Comparison of ENCODE assay signal across 20 mouse cellular contexts in genomic region chr14:72877132-72877531, GRCm38 (mm10).
DNase-seq lines count a peak whose midpoint lies in the region; ATAC-seq and TF ChIP-seq lines count a peak whose summit lies in the region.
"Had no signal": no experiment of that assay in that cellular context is flagged by ENCODE, and none has a peak within 500 bp of the region (broad histone marks: within the 10 kb centered on the region; RNA-seq: fewer than 3 reads in every experiment).

No protein-coding gene starts in this region.

- intact Hi-C loops in heart, adult 2 months (cut with DNase I), result no loop called here

- H3K4me2 ChIP-seq in forebrain, embryonic 14.5 days (ENCODE audit: low read length), result no peak overlapping the region
- H3K4me2 ChIP-seq: embryonic facial prominence, embryonic 13.5 days; forebrain, embryonic 13.5 days; heart, embryonic 13.5 days; hindbrain, embryonic 14.5 days; intestine, embryonic 15.5 days had no signal

- H3K9me3 ChIP-seq in forebrain, embryonic 14.5 days (replicated peaks; ENCODE audit: control insufficient read depth, low read length), result no peaks in the 10 kb centered on the region
- H3K9me3 ChIP-seq: embryonic facial prominence, embryonic 13.5 days; forebrain, embryonic 13.5 days; heart, embryonic 13.5 days; hindbrain, embryonic 10.5 days; intestine, embryonic 15.5 days had no signal

- no peak overlapping the region for H3K9ac ChIP-seq in heart, adult 2 months (ENCODE audit: low read depth, low read length)
- no peak overlapping the region for H3K9ac ChIP-seq in forebrain, embryonic 14.5 days (ENCODE audit: low read length)
- H3K9ac ChIP-seq: embryonic facial prominence, embryonic 13.5 days; forebrain, embryonic 13.5 days; heart, embryonic 13.5 days; hindbrain, embryonic 14.5 days; intestine, embryonic 15.5 days had no signal

- no peak for TF ChIP-seq POLR2A in heart, adult 2 months (IDR thresholded peaks at IDR 0.05; ENCODE audit: insufficient read depth, low read depth, low read length)

- no peaks in the 10 kb centered on the region for H3K4me1 ChIP-seq in heart, adult 2 months (ENCODE audit: control insufficient read depth, insufficient read depth, low read length)
- H3K4me1 ChIP-seq in forebrain, embryonic 14.5 days (ENCODE audit: control insufficient read depth, insufficient read depth, low read length), result no peaks in the 10 kb centered on the region
- H3K4me1 ChIP-seq: embryonic facial prominence, embryonic 13.5 days; forebrain, embryonic 13.5 days; heart, embryonic 13.5 days; hindbrain, embryonic 10.5 days; intestine, embryonic 15.5 days had no signal

- H3K4me3 ChIP-seq in heart, adult 2 months, result no peak overlapping the region
- no peak overlapping the region for H3K4me3 ChIP-seq in forebrain, embryonic 14.5 days (ENCODE audit: low read depth, low read length)
- H3K4me3 ChIP-seq: embryonic facial prominence, embryonic 13.5 days; forebrain, embryonic 13.5 days; heart, embryonic 13.5 days; hindbrain, embryonic 10.5 days; intestine, embryonic 15.5 days had no signal

- no peaks in the 10 kb centered on the region for H3K79me2 ChIP-seq in heart, adult 2 months (replicated peaks; ENCODE audit: control insufficient read depth, insufficient read depth, low read length)

- CTCF ChIA-PET in Patski (lab: Charles Lee), result interaction anchor here (0.9 to 1.2 kb wide), 2 partner anchors 14 to 19 kb away, joined by 3 to 4 read pairs; no protein-coding TSS in a partner anchor

- in situ Hi-C loops in Patski (cut with MboI; ENCODE audit: low pct_unique_long_range_greater_than_20kb), result loop anchor here (5.0 kb wide), 1 partner anchor 170 kb away; no protein-coding TSS in a partner anchor

- POLR2A ChIA-PET in Patski (lab: Charles Lee), result no interaction called here

- peak; percentile 73 for ATAC-seq in Patski
- no peak for ATAC-seq in forebrain, embryonic 14.5 days
- ATAC-seq: forebrain, embryonic 13.5 days; intestine, embryonic 15.5 days had no signal

- H3K27me3 ChIP-seq in heart, adult 2 months (ENCODE audit: control insufficient read depth, insufficient read depth, low read length), result no peaks in the 10 kb centered on the region
- H3K27me3 ChIP-seq in Patski, result no peaks in the 10 kb centered on the region
- no peaks in the 10 kb centered on the region for H3K27me3 ChIP-seq in forebrain, embryonic 14.5 days (replicated peaks; ENCODE audit: control insufficient read depth, insufficient read depth, low read length)
- H3K27me3 ChIP-seq: CH12.LX; embryonic facial prominence, embryonic 13.5 days; forebrain, embryonic 13.5 days; heart, embryonic 13.5 days; intestine, embryonic 15.5 days had no signal

- peak; percentile 9 for DNase-seq in gastrocnemius, adult 18-20 months (ENCODE audit: low spot score)
- no peak for DNase-seq in gastrocnemius, adult 8-10 months (ENCODE audit: low spot score in 2 of 2)
- DNase-seq in heart, adult 8-10 months (ENCODE audit: low spot score), result peak; percentile 38
- DNase-seq in heart, adult 2 months, result no peak
- peak; percentile 60 for DNase-seq in Patski (ENCODE audit: low read depth, low spot score)
- no peak for DNase-seq in forebrain, embryonic 14.5 days (ENCODE audit: low spot score)
- no peak for DNase-seq in spleen, postnatal 14 days (ENCODE audit: low spot score in 2 of 2)
- DNase-seq: adrenal gland, postnatal 14 days; cerebellum, adult 11-12 months; cerebellum, adult 9-10 months; cerebellum, postnatal 25 days; gastrocnemius, postnatal 25 days; kidney, adult 18-20 months had no signal

- TF ChIP-seq CTCF in heart, adult 2 months (IDR thresholded peaks at IDR 0.05), result no peak
- no peak for TF ChIP-seq CTCF in Patski (IDR thresholded peaks at IDR 0.05)

- no peak for TF ChIP-seq EP300 in heart, adult 2 months (IDR thresholded peaks at IDR 0.05; ENCODE audit: insufficient read depth, low read depth, low read length)

- no peak overlapping the region for H3K27ac ChIP-seq in heart, adult 2 months
- H3K27ac ChIP-seq in forebrain, embryonic 14.5 days (ENCODE audit: low read depth, low read length), result no peak overlapping the region
- H3K27ac ChIP-seq: embryonic facial prominence, embryonic 13.5 days; forebrain, embryonic 13.5 days; heart, embryonic 13.5 days; hindbrain, embryonic 10.5 days; hindbrain, embryonic 14.5 days; intestine, embryonic 15.5 days had no signal

- H3K36me3 ChIP-seq in heart, adult 2 months (ENCODE audit: control insufficient read depth, insufficient read depth, low read length), result no peaks in the 10 kb centered on the region
- no peaks in the 10 kb centered on the region for H3K36me3 ChIP-seq in forebrain, embryonic 14.5 days (ENCODE audit: control insufficient read depth, insufficient read depth, low read length)
- H3K36me3 ChIP-seq: embryonic facial prominence, embryonic 13.5 days; heart, embryonic 13.5 days; hindbrain, embryonic 10.5 days; intestine, embryonic 15.5 days had no signal

Comparison
In these comparisons a context has a peak if more than half of its experiments do, and no peak if none do; other contexts are left out.
1. DNase-seq: peak in gastrocnemius, adult 18-20 months (single experiment), heart, adult 8-10 months (single experiment) and Patski (single experiment); none in gastrocnemius, adult 8-10 months (0 of 2), heart, adult 2 months (0 of 2), forebrain, embryonic 14.5 days (single experiment) and spleen, postnatal 14 days (0 of 2).